Mouse (Mus musculus) NIH3T3 (cell line): ENCODE measurements around the gene Zdhhc14.

ENCODE experiments used
- DNase-seq: peaks from one replicate; pipeline ENCODE4 v3.0.0-alpha.2; 2012; ENCODE audit warnings: low read depth

Zdhhc14 gene

DNA sequence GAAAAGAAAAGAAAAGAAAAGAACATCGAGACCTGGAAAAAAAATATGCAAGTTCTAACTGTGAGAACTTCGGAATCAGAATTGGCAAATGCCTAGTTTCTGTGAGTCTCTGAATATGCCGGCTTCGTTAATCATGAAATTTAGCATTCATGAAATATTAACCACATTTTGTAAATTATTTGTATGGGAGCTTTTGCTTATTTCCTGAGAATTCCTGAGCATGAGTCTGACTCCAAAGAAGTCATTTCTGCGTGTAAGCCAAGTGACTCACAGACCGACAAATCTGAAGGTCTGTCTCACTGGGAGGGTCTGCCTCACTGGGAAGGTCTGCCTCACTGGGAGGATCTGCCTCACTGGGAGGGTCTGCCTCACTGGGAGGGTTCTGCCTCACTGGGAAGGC lies 248.7 kb downstream of the Zdhhc14 start:
- peak; percentile 58 for DNase-seq

DNA sequence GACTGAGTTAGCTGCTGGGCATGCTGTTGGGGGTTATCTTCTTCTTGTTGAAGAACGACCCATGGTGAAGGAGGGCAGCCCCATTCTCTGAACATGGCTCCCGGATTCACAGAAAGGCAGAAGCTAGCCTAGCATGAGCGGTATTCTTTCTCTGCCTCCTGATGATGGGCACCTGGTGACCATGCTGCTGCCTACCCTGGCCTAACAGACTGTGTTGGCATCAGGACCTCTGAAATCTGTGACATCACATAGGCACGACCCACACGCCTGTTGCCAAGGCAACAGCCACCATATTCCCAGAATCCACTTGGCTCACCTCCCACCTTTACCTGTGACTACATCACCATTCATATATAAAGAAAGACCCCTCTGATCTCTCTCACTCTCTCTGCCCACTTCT lies 251.7 kb downstream of the Zdhhc14 start:
- no peak for DNase-seq

DNA sequence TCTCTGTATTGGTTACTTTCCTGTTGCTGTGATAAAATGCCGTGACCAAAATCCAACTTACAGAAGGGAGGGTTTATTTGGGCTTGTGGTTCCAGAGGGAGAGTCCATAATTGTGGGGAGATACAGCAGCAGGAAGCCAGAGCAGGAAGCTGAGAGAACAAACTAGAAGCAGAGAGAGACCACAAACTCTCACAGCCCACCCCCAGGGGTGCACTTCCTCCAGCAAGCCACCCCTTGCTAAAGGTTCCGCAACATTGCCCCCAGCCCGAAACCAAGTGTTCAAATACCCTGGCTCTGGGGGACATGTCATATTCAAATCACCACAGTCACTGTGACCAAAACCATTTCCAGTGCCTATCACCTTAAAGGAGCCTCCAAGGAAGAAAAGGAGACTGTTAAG lies 254.0 kb downstream of the Zdhhc14 start:
- DNase-seq: no peak

- DNase-seq: peak; percentile 19
Measured at GRCm38 (mm10) chr17:5747539-5748500, 255.5 kb downstream of the Zdhhc14 start.

GRCm38 (mm10) chr17:5748501-5748894 lies 256.1 kb downstream of the Zdhhc14 start:
- DNase-seq: peak; percentile 78

DNA sequence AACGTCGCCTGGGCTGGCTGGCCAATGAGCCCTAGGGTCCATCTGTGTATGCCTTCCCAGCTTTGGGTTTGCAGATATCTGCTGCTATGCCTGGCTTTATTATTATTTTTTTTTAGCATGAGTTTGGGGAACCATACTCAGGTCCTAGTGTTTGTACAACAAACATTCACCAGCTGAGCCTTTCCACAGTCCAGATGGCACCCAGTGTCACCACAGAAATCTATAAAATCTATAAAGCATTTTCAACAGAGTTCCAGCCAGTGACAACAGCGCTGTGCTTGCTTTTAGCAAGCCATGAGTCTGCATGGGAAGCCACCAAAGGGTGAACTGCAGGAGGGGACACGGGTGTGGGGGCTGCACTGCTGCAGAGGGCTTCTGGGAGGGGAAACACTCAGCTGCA lies 257.9 kb downstream of the Zdhhc14 start:
- DNase-seq: no peak

- DNase-seq: no peak
Measured at GRCm38 (mm10) chr17:5751066-5751465, 258.7 kb downstream of the Zdhhc14 start.

DNA sequence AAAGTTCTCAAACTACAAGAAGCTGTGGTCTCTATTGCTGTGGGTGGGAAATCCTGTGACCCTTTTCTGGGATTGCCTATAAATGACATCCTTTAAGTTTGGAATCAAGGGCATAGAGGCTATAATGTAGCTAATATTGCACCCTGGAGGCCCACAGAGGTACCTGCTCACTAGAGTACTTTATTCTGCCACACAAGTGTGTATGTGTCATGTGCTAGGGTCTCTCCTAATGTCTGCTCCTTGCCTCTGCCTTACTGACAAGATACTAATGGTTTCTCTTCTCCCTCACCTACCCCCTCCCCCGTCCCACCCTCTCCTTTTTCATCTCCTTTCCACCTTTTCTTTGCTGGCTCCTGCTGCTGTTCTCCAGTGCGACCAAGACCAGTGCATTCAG lies 260.0 kb downstream of the Zdhhc14 start:
- DNase-seq: no peak

GRCm38 (mm10) chr17:5752716-5753585 lies 260.6 kb downstream of the Zdhhc14 start:
- DNase-seq: peak; percentile 90

DNA sequence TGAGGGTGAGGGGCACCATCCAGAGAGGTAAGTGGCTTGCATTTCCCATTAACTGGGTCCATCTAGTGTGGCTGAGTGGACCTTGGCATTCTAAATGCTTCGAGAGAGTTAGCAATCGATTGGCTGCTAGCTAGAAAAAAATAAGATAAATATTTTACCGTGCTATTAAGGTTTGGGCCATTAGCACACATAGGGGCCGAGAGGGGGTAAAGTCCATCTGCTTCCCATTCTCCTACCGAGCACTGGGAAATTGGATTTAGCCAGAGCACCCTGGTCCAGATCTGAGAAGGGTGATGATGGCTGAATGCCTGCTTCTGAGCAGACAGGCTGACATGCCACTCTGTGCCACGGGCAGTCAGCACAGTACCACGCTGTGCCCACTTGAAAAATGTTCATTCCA lies 263.1 kb downstream of the Zdhhc14 start:
- no peak for DNase-seq

- DNase-seq: no peak
Measured at GRCm38 (mm10) chr17:5756065-5756464, 263.7 kb downstream of the Zdhhc14 start.

- no peak for DNase-seq
Measured at GRCm38 (mm10) chr17:5756855-5757254, 264.5 kb downstream of the Zdhhc14 start.

DNA sequence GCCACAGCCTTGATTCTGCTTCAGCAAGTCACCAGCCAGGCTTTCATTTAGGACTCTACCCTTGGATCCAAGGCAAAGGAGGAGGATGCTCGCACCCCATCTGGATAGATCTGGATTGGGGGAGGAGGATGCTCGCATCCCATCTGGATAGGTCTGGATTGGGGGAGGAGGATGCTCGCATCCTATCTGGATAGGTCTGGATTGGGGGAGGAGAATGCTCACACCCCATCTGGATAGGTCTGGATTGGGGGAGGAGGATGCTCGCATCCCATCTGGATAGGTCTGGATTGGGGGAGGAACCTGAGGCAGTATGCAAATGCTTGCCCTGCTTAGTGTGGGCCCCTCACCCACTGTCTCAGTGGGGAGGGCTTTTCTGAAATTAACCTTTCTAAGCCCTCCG lies 271.4 kb downstream of the Zdhhc14 start:
- peak; percentile 36 for DNase-seq

GRCm38 (mm10) chr17:5764270-5764669 lies 271.9 kb downstream of the Zdhhc14 start:
- peak; percentile 73 for DNase-seq

- no peak for DNase-seq
Measured at GRCm38 (mm10) chr17:5765746-5766145, 273.4 kb downstream of the Zdhhc14 start.

GRCm38 (mm10) chr17:5768164-5768705 lies 275.9 kb downstream of the Zdhhc14 start:
- peak; percentile 33 for DNase-seq

DNA sequence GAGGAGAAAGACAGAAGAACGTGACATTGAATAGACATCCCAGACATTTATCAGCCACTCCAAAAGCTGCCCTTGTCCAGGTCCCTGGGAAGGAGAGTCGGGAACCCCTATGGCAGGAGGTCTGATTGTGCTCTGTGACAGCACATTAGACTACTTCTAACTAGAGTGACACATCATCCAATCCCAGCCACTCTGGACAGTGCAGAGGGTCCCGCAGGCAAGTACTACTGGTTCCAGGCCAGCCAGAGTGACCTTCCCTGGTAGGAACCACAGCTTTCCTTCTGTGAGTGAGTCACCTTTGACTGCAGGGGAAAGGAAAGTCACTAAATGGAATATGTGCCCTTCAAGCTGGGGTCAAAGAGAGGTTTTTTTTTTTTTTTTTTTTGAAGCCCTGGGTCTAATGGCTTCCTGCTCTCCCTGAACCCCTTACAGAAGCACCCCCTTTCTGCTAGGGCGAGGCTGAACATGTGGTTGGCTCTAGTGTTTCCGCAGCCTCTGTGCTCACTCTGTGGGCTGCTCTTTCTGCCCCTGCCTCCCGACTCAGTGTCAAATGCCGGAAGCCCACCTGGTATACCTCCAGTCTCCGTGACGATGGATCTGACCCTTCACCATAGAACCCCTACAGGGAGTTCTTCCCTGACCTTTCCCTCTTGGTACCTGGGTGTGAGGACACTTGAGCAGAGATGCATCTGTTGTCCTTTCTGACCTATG lies 276.6 kb downstream of the Zdhhc14 start:
- DNase-seq: no peak

- peak; percentile 56 for DNase-seq
Measured at GRCm38 (mm10) chr17:5769776-5770175, 277.4 kb downstream of the Zdhhc14 start.

DNA sequence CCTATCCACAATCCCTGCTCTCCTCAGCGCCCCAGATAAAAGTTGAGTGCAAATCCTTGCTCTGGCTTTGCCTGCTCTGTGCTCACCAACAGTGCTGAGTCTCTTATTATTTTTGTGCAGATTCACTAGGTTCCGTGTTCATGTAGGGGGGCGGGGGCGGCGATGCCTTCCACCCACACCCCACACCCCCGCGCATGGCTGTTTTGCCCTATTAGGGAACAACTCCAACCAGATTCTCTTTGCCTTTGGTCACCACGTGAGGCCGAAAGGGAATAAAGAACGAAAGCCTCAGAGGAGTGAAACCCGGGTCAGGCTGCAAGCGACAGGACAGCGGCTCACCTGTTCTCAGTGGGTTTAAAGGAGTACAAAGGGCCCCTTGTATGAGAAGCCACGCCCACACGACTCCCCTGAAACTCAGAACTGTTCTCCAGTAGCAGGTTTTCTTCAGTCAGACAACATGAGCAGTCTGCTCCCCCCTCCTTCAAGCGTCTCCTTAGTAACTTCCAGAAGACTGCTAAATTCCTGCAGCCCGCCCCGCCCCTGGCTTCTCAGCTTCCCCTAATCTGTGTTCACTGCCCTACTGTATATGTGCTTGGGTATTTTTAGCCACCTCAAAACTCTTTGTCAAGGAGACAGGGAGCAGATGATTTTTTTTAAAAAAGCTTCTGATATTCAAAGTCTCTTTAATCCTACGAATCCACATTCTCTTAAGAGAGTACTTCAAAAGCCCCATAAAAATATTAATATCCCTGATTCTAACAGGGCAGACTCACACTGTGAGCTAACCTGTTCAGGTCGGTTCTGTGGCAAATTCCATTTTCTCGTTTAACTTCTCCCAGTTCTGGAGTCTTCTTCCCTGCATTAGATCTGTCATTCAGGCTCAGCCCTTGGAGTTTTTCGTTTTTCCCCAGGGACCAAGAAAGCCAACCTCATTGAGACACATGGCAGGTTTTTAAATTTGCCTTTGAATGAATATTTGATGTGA lies 278.2 kb downstream of the Zdhhc14 start:
- DNase-seq: peak; percentile 85

DNA sequence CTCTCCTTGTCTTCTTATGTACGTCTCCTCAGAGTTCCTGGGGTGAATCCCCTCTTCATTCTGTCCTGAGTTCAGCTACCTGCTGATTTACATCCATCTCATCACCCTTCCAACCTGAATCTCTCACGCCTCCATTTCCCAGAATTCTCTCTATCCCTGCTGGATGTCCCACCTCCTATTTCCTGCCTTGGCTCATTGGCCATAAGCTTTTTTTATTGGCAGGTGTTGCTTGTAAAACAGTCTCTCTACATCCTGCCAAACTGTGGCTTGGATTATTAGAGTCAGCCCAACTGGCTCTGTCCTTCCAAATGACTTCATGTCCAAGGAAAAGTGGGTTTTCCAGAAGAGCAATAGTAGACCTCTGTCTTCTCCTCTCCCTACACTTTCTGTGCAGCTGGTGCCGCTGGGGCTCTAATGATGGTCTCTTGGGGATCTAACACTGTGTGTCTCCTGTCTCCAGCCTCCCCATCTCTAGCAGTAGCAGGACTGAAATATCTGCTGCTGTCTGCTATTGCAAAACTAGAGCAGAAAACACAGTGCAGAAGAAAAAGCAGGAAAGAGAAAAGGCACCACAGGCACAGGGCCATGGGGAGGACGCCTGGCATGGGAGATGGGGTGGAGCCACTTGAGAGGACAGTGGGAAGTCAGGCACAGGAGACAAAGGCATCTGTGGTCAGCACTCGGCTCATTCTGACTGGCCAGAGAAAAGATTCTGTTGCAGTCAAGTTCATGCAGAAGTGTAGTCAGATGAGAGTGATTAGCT lies 288.0 kb downstream of the Zdhhc14 start:
- peak; percentile 13 for DNase-seq
